Mouse (Mus musculus) limb, embryonic 10.5 days (tissue): ENCODE data around the gene Arsb. TPM values are rescaled to one million over a fixed set of nuclear protein-coding genes. Genes with fewer than 3 reads are reported as not detected.
A peak's percentile ranks its signal among the peaks of the same experiment; 100 is the strongest.

Experiments
- DNase-seq: peaks from one replicate; pipeline ENCODE4 v3.0.0-alpha.2; 2017; ENCODE audit warnings: low spot score
- H3K27ac ChIP-seq: fragments of 300-500 bp; sonication (generic); 2 replicates; pipeline ENCODE4 v1.5.1; 2016; ENCODE audit warnings: mild to moderate bottlenecking
- H3K27me3 ChIP-seq: fragments of 300-500 bp; sonication (generic); 2 replicates; pipeline ENCODE4 v1.6.1; 2016; ENCODE audit warnings: low read depth, mild to moderate bottlenecking; ENCODE audit not compliant: poor library complexity, severe bottlenecking
- H3K36me3 ChIP-seq: fragments of 300-500 bp; sonication (generic); 2 replicates; pipeline ENCODE4 v1.6.1; 2016; ENCODE audit warnings: mild to moderate bottlenecking, moderate library complexity
- H3K4me1 ChIP-seq: fragments of 300-500 bp; sonication (generic); 2 replicates; pipeline ENCODE4 v1.6.1; 2016
- H3K4me3 ChIP-seq: fragments of 300-500 bp; sonication (generic); 2 replicates; pipeline ENCODE4 v1.5.1; 2016; ENCODE audit warnings: mild to moderate bottlenecking, moderate library complexity
- H3K9me3 ChIP-seq: fragments of 300-500 bp; sonication (generic); replicated peaks from 2 replicates; pipeline ENCODE4 v1.6.1; 2016; ENCODE audit warnings: mild to moderate bottlenecking
- WGBS: fragments of 180-500 bp; shearing (Covaris S2); methylation state at CpG from one replicate; pipeline ENCODE4 v1.1.7; 2016; 5-methylcytosine and 5-hydroxymethylcytosine counted together
- polyA plus RNA-seq: library from polyadenylated mRNA; unstranded; fragments of >200 nt; fragmentation: Nextera tagmentation; extraction: Ambion mirVana; gene quantifications from 2 replicates; pipeline ENCODE4 v1.2.1, GENCODE M21; 2016

Arsb gene
- polyA plus RNA-seq, 1 experiment from 2014 or later, result 7.2 TPM

DNA sequence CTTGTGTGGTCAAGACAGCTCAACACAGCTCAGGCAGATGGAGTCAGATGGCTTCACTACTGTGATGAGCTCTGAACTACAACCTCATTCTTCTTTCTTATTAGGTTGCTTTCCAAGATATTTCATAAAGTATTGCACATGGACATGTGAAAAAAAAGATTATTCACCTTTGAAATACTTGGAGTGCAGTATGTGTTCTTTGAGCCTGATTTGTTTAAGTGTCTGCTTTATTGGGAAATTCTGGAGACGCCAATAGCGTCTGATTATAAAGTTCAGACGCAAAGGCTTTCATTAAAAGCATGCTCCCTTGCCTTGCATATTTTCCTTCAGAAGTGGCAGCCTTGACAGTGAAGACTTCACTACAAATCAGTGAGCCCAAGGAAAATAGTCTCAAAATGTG, 136.5 kb downstream of the Arsb start:
- Histone ChIP-seq H3K4me1 (peaks cover 36% of the 10 kb centered on the region), H3K9me3 (no peaks in the 10 kb centered on the region), H3K27me3 (no peaks in the 10 kb centered on the region), H3K4me3 (no peak overlapping the region), H3K36me3 (no peaks in the 10 kb centered on the region), H3K27ac (no peak overlapping the region)
- DNase-seq, result no peak
- WGBS, result 94% methylated on average over 3 of the region's 3 CpGs

DNA sequence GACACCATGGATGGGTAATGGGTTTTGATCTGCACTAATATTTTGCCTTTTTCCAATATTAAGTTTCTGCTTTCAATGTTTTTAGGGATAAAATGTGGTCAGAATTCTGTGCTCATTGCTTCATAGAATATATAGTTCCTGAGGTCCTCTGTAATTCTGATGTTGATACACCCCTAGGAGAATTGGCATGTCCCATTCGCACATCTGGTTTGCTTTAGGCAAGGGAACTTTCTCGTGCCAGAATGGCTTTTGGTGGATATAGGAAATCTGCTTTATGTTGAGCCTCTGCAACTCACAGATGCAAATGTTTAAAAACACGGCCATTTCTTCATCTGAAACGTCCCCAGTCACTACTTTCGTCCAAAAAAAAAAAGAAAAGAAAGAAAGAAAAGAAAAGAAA, 138.4 kb downstream of the Arsb start:
- peak; percentile 32 for DNase-seq
- Histone ChIP-seq H3K27me3 (no peaks in the 10 kb centered on the region), H3K27ac (peak overlapping the region; percentile 71; the same call in 1 of the 2 replicates), H3K9me3 (no peaks in the 10 kb centered on the region), H3K4me1 (peaks cover 36% of the 10 kb centered on the region), H3K4me3 (no peak overlapping the region), H3K36me3 (no peaks in the 10 kb centered on the region)
- 37% methylated on average over 5 of the region's 5 CpGs for WGBS

DNA sequence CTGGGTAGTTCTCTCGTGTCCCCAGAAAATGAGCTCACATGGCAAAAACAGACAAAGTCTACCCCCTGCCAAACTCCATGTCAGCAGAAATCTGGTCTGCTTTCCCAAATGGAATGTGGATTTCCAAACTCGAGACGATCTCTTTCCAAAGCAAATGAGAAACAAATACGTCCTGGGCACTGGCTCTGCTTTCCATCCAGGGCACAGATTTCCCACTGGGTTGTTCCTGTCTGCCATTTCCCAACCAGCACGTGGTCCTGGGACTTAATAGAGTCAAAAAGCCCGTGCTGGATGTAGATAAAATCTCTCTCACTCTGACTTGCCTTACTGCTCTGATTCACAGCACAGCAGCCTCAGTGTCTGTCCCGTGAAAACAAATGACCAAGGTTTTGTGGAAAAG, 139.6 kb downstream of the Arsb start:
- 57% methylated on average over 7 of the region's 7 CpGs for WGBS
- no peaks in the 10 kb centered on the region for H3K36me3 ChIP-seq
- peak overlapping the region; percentile 63 for H3K27ac ChIP-seq
- no peaks in the 10 kb centered on the region for H3K27me3 ChIP-seq
- no peaks in the 10 kb centered on the region for H3K9me3 ChIP-seq
- H3K4me3 ChIP-seq, result no peak overlapping the region
- H3K4me1 ChIP-seq, result peaks cover 41% of the 10 kb centered on the region
- peak; percentile 39 for DNase-seq

DNA sequence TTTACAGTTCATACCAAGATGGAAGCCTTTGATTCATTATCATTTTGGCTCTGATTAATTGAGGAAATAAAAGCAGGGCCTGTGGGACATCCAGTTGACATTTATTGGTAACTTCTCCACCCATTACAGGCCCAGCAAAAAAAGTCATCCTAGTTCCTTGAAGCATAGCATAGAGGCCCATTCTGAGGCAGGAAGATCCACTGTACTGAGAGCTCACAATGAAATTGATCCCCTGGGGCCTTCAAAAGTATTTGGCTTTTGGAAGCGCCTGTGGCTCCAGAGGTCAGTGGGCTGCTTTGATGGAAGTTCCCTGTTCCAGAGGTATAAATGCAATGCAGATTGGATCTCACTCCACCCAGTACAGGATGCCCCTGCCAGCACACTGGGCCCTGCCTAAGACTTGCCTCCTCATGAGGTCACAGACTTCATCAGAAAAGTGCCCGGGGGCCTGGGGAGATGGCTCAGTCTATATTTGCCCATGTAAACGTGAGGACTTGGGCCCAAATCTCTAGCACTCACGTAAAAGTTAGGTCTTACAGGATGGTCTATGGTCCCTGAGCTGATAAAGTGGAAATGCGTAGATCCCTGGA, 141.0 kb downstream of the Arsb start:
- WGBS, result 80% methylated on average over 5 of the region's 5 CpGs

GRCm38 (mm10) chr13:93914206-93914605, 142.8 kb downstream of the Arsb start:
- H3K4me1 ChIP-seq, result peaks cover 48% of the 10 kb centered on the region
- DNase-seq, result peak; percentile 25
- H3K27me3 ChIP-seq, result no peaks in the 10 kb centered on the region
- no peak overlapping the region for H3K4me3 ChIP-seq
- H3K9me3 ChIP-seq, result no peaks in the 10 kb centered on the region
- H3K27ac ChIP-seq, result no peak overlapping the region
- H3K36me3 ChIP-seq, result no peaks in the 10 kb centered on the region
- 81% methylated on average over 3 of the region's 3 CpGs for WGBS

More for the DNA sequence above, 141.0 kb downstream of the Arsb start:
- Histone ChIP-seq H3K4me3 (no peak overlapping the region), H3K4me1 (peaks cover 42% of the 10 kb centered on the region), H3K27me3 (no peaks in the 10 kb centered on the region), H3K36me3 (no peaks in the 10 kb centered on the region), H3K27ac (peak overlapping the region; percentile 15), H3K9me3 (no peaks in the 10 kb centered on the region)
- DNase-seq, result peak; percentile 28

DNA sequence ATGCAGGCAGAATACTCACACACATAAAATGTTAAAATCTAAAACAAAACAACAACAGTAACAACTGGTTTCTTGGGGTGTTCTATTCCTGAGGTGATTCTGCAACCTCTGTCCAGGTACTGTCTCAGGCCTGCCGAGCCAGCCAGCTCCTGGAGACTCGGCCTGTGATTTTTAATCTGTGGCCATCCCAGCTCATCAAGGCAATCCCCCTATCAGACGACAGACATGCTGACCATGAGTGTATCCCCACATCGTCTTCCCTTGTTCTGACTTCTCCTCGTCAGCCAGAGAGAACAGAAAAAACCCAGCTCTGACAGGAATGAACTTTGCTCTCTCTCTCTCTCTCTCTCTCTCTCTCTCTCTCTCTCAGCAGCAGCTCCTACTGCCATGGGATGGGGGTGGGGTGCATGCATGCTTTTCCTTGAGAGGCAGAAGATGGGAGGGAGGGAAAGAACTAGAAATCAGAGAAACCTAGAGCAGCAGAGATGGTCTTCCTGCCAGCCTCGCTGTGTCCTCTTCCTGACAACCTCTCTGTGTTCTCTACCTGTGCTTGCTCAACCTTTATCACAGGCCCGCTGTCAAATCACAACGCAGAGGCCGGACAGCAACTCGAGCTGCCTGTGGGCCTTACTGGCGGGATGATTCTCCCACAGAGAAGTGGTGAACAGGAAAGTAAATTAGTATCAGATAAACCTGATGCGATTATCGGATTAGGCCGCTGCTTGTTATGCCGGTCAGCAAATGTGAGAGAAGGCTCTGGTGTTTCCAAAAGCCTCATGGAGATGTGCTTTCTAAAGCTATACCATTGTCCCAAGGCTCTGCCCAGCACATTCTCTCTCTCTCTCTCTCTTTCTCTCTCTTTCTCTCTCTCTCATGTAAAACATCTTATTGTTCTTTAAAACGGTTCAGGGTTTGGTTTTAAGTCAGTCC, 144.5 kb downstream of the Arsb start:
- WGBS, result 68% methylated on average over 16 of the region's 16 CpGs
- Histone ChIP-seq H3K4me3 (no peak overlapping the region), H3K27me3 (no peaks in the 10 kb centered on the region), H3K4me1 (peaks cover 33% of the 10 kb centered on the region), H3K9me3 (no peaks in the 10 kb centered on the region), H3K36me3 (no peaks in the 10 kb centered on the region), H3K27ac (0 out of 2 replicates have a peak overlapping the region, but pooled peaks have one; percentile 57)
- peak; percentile 29 for DNase-seq

DNA sequence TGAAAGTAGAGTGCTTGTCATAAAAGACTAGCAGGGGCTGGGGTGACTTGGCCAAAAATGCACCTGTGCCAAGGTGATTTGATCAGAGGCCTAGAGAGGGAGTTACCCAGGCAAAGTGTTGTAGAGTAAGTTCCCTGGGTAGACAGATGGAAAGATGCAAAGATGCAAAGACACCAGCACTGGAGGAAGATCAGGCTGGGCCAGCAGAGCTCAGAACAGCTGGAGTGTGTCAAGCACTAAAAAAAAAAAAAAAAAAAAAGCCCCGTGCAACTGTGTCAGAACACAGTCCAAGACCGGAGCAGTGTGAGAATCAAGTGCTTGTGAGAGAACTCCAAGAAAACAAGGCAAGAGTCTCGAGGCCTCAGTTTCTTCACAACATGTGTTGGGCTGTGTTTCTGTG, 148.1 kb downstream of the Arsb start:
- H3K4me1 ChIP-seq, result peaks cover 21% of the 10 kb centered on the region
- no peak overlapping the region for H3K27ac ChIP-seq
- H3K27me3 ChIP-seq, result no peaks in the 10 kb centered on the region
- no peaks in the 10 kb centered on the region for H3K9me3 ChIP-seq
- WGBS, result 82% methylated on average over 3 of the region's 3 CpGs
- peak; percentile 23 for DNase-seq
- no peaks in the 10 kb centered on the region for H3K36me3 ChIP-seq
- no peak overlapping the region for H3K4me3 ChIP-seq

GRCm38 (mm10) chr13:93920080-93920785, 148.8 kb downstream of the Arsb start:
- 87% methylated on average over 8 of the region's 8 CpGs for WGBS
- Histone ChIP-seq H3K36me3 (no peaks in the 10 kb centered on the region), H3K4me3 (no peak overlapping the region), H3K27ac (no peak overlapping the region), H3K27me3 (no peaks in the 10 kb centered on the region), H3K9me3 (no peaks in the 10 kb centered on the region), H3K4me1 (peaks cover 28% of the 10 kb centered on the region)
- no peak for DNase-seq

GRCm38 (mm10) chr13:93920786-93921300, 149.4 kb downstream of the Arsb start:
- no peaks in the 10 kb centered on the region for H3K9me3 ChIP-seq
- 91% methylated on average over 4 of the region's 4 CpGs for WGBS
- no peaks in the 10 kb centered on the region for H3K27me3 ChIP-seq
- DNase-seq, result no peak
- no peak overlapping the region for H3K27ac ChIP-seq
- no peaks in the 10 kb centered on the region for H3K36me3 ChIP-seq
- H3K4me3 ChIP-seq, result no peak overlapping the region
- peaks cover 29% of the 10 kb centered on the region for H3K4me1 ChIP-seq

GRCm38 (mm10) chr13:93921831-93922565, 150.6 kb downstream of the Arsb start:
- 87% methylated on average over 5 of the region's 5 CpGs for WGBS
- H3K9me3 ChIP-seq, result no peaks in the 10 kb centered on the region

DNA sequence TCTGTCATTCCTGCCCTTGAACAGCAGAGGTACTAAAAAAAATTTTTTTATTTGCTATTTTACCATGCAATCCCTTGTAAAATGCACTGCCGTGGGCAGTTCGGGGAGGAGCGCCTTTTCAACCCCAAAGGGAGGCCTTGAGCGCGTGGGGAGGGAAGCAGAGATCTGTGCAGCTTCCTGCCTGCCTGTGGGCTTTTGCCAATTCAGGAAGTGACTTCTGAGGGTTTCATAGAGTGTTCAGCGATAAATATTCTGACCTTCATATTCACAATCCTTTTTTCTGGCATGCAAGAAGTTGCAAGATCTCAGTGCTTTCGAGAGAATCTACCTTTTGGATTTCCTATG, 151.1 kb downstream of the Arsb start:
- Histone ChIP-seq H3K27me3 (no peaks in the 10 kb centered on the region), H3K9me3 (no peaks in the 10 kb centered on the region), H3K36me3 (no peaks in the 10 kb centered on the region), H3K4me1 (peaks cover 36% of the 10 kb centered on the region), H3K27ac (no peak overlapping the region), H3K4me3 (no peak overlapping the region)
- 86% methylated on average over 7 of the region's 7 CpGs for WGBS
- DNase-seq, result no peak

More at GRCm38 (mm10) chr13:93921831-93922565, 150.6 kb downstream of the Arsb start:
- Histone ChIP-seq H3K4me3 (no peak overlapping the region), H3K27ac (no peak overlapping the region), H3K4me1 (peaks cover 32% of the 10 kb centered on the region), H3K27me3 (no peaks in the 10 kb centered on the region), H3K36me3 (no peaks in the 10 kb centered on the region)
- DNase-seq, result no peak

DNA sequence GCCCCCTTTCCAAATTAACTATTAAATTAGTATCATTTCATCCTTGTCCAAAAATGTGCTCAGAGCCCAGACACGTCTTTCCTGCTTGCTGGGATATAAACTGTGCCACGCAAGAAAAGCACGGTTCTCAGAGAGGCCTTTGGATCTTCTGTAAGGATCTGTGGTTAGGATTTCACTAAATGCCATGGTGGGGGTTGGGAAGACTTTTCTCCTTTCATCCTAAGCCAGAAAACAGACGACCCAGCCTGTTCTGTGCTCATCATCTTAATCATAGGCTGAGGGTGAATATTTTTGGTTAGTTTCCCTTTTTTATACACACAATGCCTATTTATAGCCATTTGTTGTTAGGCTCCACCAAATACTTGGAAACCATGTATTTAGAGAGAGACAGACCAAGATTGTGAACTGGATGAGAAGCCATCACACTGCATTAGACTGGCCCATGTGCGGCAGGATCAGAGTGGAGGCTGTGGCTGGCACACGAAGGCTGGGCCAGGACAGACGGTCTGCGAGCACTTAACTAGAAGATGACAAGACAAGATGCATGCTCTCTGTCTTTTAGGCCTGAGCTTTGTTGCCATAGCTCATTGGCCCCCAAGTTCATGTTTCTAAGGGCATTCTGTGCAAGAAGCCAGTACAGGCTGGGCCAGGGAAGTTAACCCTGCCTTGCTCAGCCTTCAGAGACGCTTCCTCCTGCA, 153.5 kb downstream of the Arsb start:
- no peaks in the 10 kb centered on the region for H3K27me3 ChIP-seq
- 72% methylated on average over 9 of the region's 9 CpGs for WGBS
- DNase-seq, result no peak
- no peaks in the 10 kb centered on the region for H3K9me3 ChIP-seq
- peak overlapping the region; percentile 56 for H3K27ac ChIP-seq
- no peak overlapping the region for H3K4me3 ChIP-seq
- peaks cover 43% of the 10 kb centered on the region for H3K4me1 ChIP-seq
- H3K36me3 ChIP-seq, result no peaks in the 10 kb centered on the region
